Mouse (Mus musculus) heart, postnatal 0 days (tissue): ENCODE results near the gene Loxl4.

Source experiments
- CTCF ChIP-seq: IDR thresholded peaks from 2 replicates; pipeline ENCODE4 v1.5.1; 2016; ENCODE audit warnings: antibody characterized with exemption, control low read depth, low read depth
- EP300 ChIP-seq: IDR thresholded peaks from 2 replicates; pipeline ENCODE4 v1.6.1; 2016; ENCODE audit warnings: antibody characterized with exemption, low read depth

DNA sequence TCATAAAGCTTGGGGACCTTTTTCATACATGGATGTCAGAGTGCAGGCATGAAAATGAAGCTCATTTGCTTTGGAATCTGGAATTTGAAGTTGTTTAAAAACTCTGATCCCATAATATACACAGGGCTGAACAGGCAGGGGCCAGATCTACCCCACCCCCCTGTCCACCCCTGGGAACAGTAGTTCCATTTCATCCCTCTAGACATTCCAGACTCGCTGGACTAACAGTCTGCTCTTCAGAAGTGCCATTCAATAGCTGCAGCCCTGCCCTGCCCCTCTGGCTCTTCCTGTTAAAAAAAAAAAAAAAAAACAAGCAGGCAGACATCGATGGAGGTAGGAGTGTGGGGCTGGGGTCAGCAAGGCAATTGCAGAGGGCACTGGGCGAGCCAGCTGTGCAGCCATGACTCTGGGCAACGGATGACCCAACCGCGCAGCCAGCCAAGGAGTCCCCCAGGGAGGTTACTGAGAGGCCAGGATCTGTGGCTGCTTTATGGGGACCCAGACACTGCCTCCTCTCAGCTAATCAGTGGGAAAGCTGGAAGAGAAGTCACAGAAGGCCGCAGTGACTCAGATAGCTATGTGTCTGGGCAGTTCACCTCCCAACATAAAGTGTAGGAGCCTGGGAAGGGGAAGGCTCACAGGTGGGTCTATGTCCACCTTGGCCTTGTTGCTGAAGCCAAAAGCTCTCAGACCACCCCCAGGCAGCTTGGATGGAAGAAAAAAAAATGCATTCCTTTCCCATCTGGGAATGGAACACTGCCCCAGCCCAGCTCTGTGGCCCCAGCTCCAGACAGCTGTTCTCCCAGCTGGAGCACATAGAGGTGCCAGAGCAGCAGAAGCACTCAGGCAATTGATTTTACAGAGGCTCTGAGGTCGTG, 26.2 kb upstream of the Loxl4 start:
- TF ChIP-seq CTCF (no peak), EP300 (no peak)
